Mouse (Mus musculus) fibroblast of lung, adult 2 months (primary cell): ENCODE data around the gene Shmt2.

Source experiments
- DNase-seq: peaks from one replicate; pipeline ENCODE4 v3.0.0-alpha.2; 2011; ENCODE audit warnings: low read depth

Gene Shmt2

GRCm38 (mm10) chr10:127512307-127512666, 10.0 kb downstream of the Shmt2 start:
- DNase-seq = no peak

DNA sequence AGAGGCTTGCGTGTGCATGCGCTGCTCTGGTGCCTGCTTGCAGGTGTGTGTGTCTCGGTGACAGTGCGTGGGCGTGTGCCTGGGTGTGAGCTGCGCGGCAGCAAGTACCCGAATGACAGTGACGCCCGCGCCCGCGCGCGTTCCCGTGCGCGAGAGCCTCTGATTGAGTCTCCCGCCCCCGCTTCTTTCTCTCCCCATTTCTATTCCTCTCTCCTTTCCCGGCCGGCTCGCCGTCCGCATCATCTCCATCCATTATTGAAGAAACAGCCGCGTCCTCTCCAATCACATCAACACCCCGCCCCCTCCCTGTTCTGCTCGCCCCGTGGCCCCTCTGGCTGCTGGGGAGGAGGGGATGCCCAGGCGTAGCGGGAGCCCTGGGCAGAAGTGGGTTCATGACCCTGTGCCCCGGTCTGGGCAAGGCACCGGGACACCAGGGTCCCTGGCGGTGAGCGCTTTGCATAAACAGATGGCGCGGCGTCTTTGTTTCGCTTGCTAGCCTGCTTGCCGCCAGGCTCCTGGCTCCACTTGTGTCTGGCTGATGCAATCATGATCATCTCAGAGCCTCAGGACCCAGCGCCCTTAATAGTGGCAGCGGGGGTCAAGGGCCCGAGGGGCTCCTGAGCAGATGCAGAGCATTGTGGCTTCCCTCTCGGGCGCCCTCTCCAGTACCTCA, 10.5 kb downstream of the Shmt2 start:
- DNase-seq = no peak

DNA sequence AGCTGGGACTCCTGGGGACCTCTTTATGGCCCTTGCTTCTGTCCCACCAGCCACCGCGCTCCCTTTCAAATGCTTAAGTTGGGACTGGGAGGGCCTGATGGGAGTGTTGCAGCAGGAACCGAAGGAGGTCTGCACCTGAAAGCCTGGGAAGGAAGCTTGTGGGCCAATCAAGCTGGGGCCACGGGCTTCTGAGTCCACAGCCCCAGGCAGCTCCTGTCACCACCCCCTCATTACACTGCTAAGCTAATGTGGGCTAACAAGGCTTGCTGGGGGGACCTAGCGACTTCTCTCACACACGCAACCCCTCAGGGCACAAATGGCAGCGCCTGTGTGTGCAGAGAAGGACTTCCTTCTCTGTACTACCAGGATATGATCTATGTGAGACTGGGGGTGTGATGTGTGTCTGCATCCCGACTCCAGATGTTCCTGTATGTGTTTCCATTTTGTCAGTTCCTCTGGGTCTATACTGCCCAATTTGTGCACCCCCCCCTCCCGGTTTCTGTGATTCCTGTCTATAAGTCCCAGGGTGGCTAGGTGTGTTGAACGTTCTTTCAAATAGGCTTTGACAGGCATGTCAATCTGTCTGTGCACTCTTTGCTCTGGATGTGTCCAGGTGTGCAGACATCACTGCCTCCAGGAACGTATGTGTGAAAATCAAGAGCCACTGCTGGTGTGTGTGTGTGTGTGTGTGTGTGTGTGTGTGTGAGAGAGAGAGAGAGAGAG, 11.2 kb downstream of the Shmt2 start:
- no peak for DNase-seq

GRCm38 (mm10) chr10:127509837-127510701, 12.2 kb downstream of the Shmt2 start:
- DNase-seq = no peak

- DNase-seq = no peak
These were observed 13.0 kb downstream of the Shmt2 start for GRCm38 (mm10) chr10:127509051-127509836.

DNA sequence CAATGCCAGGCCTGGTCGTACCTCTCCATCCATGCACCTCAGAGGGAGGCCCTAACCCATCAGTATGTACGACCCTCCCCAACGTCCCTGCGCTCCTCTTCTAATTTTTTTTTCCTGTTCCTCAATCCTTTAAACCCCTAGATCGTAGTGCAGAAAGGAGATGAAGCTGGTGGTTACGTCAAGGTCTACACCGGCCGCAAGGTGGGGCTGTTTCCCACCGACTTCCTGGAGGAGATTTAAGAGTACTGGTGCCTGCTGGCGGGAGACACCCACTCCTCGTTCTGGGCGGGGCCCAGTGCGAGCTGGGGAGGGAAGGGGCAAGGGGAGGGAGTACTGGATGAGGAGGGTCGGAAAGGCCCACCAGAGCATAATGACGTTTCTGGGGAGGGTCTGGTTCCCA, 14.0 kb downstream of the Shmt2 start:
- no peak for DNase-seq

- peak; percentile 67 for DNase-seq
These were observed 21.1 kb downstream of the Shmt2 start, which contains the start of gene Stac3 for GRCm38 (mm10) chr10:127500894-127501893. TSS of gene Stac3 (plus strand) at chr10:127501686.

DNA sequence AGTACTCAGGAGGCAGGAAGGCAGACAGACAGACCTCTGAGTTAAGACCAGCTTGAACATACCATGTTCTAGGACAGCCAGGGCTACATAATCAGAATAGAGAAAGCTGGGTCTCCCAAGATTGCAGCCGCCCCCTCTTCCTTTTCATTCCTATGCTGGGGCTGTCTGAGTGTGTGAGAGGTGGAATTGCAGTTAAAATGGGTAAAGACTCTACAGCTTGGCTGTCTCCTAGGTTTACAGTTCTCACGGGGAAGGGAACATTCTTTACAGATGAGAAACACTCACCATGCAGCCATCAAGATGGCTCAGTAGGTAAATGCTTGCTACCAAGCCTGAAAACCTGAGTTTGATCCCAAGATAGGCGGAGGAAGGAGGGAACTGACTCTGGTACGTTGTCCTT, 22.2 kb downstream of the Shmt2 start:
- DNase-seq = no peak

- DNase-seq = no peak
These were observed 22.7 kb downstream of the Shmt2 start for GRCm38 (mm10) chr10:127499516-127499915.

GRCm38 (mm10) chr10:127496156-127496555, 26.1 kb downstream of the Shmt2 start:
- DNase-seq = no peak

DNA sequence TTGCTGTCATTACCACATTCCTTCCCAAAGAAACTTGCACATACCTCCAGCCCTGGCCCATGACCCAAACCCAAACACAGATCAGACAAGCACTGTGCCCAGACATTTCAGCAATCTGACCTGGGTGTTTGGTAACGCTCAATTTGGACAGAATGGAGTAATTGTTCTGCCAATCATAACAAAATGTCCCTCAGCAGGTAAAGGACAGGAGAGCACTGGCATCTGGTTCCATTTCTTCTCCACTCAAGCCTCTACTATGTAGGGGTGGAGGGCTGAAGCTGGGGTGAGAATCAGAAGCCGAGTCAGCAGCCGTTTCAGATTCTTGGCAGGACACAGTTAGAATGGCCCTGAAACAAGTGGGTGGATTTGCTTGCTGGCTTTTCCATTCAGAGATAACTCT, 30.1 kb downstream of the Shmt2 start:
- DNase-seq = peak; percentile 63

DNA sequence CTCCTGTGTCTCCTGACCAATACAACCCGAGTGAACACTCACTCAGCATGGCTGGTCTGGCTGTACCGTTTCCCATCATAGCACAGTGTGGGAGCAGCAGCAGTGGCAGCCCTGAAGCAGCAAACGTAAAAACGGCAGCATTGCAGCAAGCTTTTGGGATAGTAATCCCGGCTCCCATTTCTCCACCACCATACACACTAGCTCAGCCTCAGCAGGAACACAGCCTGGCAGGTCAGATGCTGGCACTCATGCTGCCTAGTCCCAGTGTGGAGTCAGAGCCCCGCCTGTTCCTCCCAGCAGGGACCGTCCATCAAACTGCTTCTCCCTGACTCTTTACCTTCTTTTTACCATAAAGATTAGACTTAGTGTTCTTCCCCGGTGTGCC, 31.1 kb downstream of the Shmt2 start:
- DNase-seq = no peak

DNA sequence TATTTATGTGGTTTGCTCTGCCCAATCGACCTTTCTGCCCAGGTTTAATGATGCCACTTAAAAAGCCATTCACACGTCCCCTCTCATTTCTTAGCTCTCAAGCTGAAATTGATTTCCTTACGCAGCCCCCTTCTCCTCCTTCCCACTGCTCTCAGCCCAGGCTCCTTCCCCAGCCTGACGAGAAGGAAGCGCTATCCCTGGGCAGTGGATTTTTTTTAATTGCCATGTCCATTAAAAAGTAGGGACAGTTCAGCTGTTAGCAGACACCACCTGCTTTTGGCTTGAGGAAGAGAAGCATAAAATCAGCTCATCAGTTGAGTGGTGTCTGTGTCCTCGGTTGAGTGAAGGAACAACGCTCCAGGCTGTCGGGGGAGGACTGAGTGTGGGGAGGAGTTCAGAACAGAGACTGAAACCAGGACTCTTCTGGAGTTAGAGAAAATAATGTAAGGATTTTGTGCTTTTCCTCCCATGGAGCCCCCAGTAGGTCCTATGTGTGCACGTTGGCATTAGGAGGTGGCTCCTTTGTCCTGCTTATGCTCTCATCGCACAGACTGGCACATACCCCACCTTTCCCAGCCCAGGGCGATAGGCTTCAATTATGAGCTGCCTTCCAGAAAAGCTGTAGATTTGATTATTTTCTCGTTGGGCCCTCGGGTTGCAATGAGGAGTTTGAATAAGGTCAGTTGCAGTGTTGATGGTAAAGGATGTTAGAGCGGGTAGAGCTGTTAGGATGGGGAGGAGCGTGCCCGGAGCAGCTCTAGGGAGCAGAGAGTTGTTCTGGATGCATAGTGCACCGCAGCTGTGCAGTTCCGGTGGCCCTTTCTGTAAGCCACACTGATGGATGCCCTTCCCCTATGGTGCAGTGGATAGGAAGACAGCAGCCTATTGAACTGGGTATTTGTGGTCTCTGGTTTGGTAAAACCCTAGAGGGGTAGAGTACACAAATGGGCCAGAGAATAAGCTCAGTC, 31.8 kb downstream of the Shmt2 start:
- no peak for DNase-seq

- no peak for DNase-seq
These were observed 33.4 kb downstream of the Shmt2 start for GRCm38 (mm10) chr10:127488856-127489255.

GRCm38 (mm10) chr10:127485235-127485634, 37.0 kb downstream of the Shmt2 start:
- no peak for DNase-seq

DNA sequence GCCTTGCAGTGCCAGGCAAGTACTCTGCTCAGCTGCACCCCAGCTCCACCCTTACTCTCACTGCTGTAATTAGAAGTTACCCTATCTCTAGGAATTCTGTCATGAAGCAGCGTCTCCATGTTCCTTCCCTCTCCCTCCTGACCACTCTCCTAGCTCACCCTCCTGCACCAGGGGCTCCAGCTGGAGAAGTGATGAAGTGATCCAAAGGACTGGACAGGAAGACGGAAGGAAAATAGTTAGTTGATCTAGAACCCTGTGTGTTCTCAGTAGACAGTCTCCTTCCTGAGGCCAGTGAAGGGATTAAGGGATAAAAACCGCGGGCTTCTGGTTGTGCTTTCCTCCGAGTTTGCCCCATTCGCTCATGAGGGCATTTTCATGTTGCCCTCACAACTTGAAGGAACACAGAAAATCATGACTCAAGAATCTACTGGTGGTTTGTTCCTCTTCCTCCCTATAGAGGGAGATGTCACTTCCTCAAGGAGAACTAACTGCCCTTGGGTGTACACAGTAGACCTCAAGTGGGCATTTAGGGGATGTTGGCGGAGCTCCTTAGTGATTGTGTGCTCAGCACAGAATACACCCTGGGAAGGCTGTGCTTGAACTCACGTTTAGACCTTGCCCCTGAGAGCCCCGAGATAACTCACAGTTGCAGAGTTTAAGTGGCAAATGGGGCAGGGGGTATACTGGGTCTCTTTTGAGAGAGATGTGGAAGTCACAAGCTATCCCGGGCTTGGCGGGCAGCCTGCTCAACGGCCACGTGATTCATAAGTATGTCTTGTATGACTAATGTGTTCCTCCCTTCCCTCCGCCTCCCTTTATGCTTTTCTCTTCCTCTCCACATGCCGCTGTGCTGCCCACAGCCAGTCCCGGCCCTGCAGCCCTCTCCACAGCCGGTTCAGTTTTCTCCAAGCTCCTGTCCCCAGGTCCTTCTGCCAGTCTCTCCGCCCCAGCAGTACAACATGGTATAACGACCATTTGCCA, 41.1 kb downstream of the Shmt2 start:
- DNase-seq = peak; percentile 67

- no peak for DNase-seq
These were observed 43.1 kb downstream of the Shmt2 start for GRCm38 (mm10) chr10:127479131-127479530.

DNA sequence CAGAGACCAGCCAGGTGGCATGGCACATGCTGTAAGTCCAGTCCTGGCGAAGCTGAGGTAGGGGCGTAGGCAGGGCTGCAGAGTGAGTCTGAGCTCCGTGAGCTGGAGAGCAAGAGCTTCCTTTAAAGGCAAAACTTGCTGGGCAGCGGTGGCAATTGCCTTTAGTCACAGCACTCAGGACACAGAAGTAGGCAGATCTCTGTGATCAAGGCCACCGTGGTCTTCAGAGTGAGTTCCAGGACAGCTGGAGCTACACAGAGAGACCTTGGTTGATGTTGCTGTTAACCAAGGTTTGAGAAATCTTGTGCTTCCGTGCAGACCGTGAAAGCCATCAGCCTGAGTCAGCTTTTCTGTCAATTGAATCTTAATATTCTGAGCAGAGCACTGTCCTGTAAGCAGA, 44.9 kb downstream of the Shmt2 start:
- no peak for DNase-seq
